Mouse (Mus musculus) heart, embryonic 15.5 days (tissue): Measurements from ENCODE around the gene Ubtd1. TPM values are rescaled to one million over a fixed set of nuclear protein-coding genes. Genes with fewer than 3 reads are reported as not detected.

Experiments
- ATAC-seq: fragments of 200-750 bp; cut with Nextera tagmentation; replicated peaks from 2 replicates; pipeline ENCODE4 v1.8.0; 2017; ENCODE audit warnings: low read depth, moderate TSS enrichment; ENCODE audit not compliant: insufficient number of reproducible peaks, insufficient read depth, low FRiP score
- H3K27ac ChIP-seq: fragments of 300-500 bp; sonication (generic); 2 replicates; pipeline ENCODE4 v1.5.1; 2015; ENCODE audit warnings: mild to moderate bottlenecking, inconsistent platforms
- H3K27me3 ChIP-seq: fragments of 300-500 bp; sonication (generic); 2 replicates; pipeline ENCODE4 v1.6.1; 2015; ENCODE audit warnings: inconsistent platforms
- H3K36me3 ChIP-seq: fragments of 300-500 bp; sonication (generic); 2 replicates; pipeline ENCODE4 v1.6.1; 2015; ENCODE audit warnings: mild to moderate bottlenecking, inconsistent platforms
- H3K4me1 ChIP-seq: fragments of 300-500 bp; sonication (generic); replicated peaks from 2 replicates; pipeline ENCODE4 v1.6.1; 2015; ENCODE audit warnings: inconsistent platforms
- H3K4me2 ChIP-seq: fragments of 300-500 bp; sonication (generic); 2 replicates; pipeline ENCODE4 v1.6.1; 2015; ENCODE audit warnings: inconsistent platforms, mild to moderate bottlenecking, moderate library complexity
- H3K4me3 ChIP-seq: fragments of 300-500 bp; sonication (generic); 2 replicates; pipeline ENCODE4 v1.5.1; 2015; ENCODE audit warnings: mild to moderate bottlenecking, inconsistent platforms
- H3K9ac ChIP-seq: fragments of 300-500 bp; sonication (generic); 2 replicates; pipeline ENCODE4 v1.6.1; 2015; ENCODE audit warnings: mild to moderate bottlenecking, inconsistent platforms
- H3K9me3 ChIP-seq: fragments of 300-500 bp; sonication (generic); replicated peaks from 2 replicates; pipeline ENCODE4 v1.6.1; 2016; ENCODE audit warnings: inconsistent platforms
- WGBS: fragments of 180-500 bp; shearing (Covaris S2); methylation state at CpG from one replicate; pipeline ENCODE4 v1.1.7; 2015; ENCODE audit warnings: mixed read lengths; 5-methylcytosine and 5-hydroxymethylcytosine counted together
- polyA plus RNA-seq: library from polyadenylated mRNA; unstranded; fragments of >200 nt; fragmentation: Nextera tagmentation; extraction: Ambion mirVana; gene quantifications from 2 replicates; pipeline ENCODE4 v1.2.1, GENCODE M21; 2015

Gene Ubtd1
- polyA plus RNA-seq: 14.6 and 18.0 TPM in 2 replicates

DNA sequence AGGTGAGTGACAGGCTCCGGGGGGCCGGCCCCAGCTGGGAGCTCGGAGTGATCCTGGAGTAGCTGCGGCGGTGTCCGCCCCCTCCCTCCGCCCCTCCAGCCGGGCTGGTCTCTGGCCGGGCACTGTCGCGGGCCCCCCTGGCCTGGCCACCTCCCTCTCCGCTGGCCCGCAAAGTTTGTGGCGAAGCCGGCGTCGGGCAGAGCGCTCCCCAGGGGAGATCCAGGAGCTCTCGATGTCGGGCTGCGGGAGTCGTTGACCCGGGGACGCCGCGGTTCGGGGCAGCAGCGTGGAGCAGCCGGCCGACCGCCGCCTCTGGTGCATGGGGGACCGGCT, at the start of gene Ubtd1:
Gene Ubtd1, plus strand, starts transcription at position 169 of the 333 bp plus-strand sequence.
- Histone ChIP-seq H3K4me1 (peaks cover 23% of the 10 kb centered on the region), H3K4me2 (peak within 1 kb of the TSS; percentile 89), H3K9me3 (no peaks in the 10 kb centered on the region), H3K36me3 (no peaks in the 10 kb centered on the region), H3K4me3 (peak within 1 kb of the TSS; percentile 67), H3K9ac (peak within 1 kb of the TSS; percentile 93), H3K27me3 (no peaks in the 10 kb centered on the region), H3K27ac (peak within 1 kb of the TSS; percentile 95)
- ATAC-seq: no peak; the same call in 1 of the 2 replicates
- 0% methylated on average over 32 of the region's 33 CpGs for WGBS

DNA sequence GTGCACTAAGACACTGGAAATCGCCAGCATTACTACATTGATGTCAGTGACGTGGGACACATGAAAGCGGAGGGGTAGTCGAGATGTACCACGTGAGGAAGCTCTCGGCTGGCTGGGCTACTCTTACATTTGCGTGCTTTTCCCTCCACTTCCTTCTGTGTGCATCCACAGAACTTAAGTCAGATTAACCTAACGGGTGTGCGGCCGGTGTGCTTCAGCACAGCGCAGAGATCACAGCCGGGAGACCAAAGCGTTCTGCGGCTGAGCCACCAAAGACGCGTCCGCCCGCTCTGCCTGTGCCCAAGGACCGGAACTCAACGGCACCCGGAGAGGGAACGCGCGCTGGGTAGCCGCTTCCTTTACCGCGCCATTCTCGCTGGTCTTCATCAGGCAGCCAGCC, 48.9 kb upstream of the Ubtd1 start:
- H3K4me3 ChIP-seq: peak overlapping the region; percentile 88
- peak overlapping the region; percentile 77 for H3K9ac ChIP-seq
- peak overlapping the region; percentile 88 for H3K4me2 ChIP-seq
- no peaks in the 10 kb centered on the region for H3K27me3 ChIP-seq
- peak overlapping the region; percentile 48 for H3K27ac ChIP-seq
- peaks cover 16% of the 10 kb centered on the region for H3K36me3 ChIP-seq
- WGBS: under 1% methylated on average over 28 of the region's 28 CpGs
- no peak for ATAC-seq
- no peaks in the 10 kb centered on the region for H3K9me3 ChIP-seq
- peaks cover 22% of the 10 kb centered on the region for H3K4me1 ChIP-seq

DNA sequence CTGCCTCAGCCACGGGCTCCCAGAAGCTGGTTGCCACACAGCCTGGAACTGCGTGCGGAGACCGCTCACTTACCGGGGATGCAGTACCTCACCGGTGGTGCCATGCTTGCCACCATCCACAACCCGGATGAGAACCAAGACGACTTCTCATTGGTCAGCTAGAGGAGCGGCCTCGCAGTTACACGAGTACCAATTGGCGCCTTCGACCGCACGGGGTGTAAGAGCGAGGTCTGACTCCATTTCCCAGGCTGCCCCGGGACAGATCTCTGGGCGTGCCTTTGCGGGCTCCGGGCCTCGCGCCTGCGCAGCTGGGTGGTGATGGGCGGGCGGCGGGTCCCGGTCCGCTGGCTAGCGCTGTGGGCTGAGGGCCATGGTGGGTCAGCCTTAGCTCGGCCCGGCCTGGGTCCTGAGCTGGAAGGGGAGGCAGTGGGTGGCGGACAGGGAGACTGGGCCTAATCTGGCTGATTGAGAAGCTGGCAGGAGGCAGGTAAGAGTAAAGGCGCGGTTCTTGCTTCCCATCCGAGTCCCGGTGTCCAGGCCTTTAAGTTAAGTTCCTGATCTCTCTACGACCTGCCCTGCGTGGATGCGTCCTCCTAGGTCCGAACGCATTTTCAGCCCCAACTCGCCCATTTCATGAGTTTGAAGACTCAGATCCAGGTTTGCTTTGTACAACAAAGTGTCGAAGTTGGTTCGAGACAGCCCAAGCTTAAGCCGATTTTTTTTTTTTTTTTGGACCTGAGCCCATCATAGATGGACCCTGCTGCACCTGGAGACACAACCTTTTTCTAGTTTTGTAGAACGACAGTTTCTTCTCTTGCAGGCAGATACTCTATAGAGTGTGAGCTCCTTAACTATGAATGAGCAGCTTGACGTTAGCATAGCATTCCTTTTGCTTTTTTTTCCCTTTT, 48.1 kb upstream of the Ubtd1 start, which contains the start of the genes Exosc1 and Zdhhc16:
Gene Exosc1, minus strand, starts transcription at position 245 of the 908 bp plus-strand sequence.
Gene Zdhhc16, plus strand, starts transcription at position 302 of the 908 bp plus-strand sequence.
- Histone ChIP-seq H3K27ac (peak within 1 kb of the TSS; percentile 48), H3K4me1 (peaks cover 22% of the 10 kb centered on the region), H3K4me3 (peak within 1 kb of the TSS; percentile 88), H3K9me3 (no peaks in the 10 kb centered on the region), H3K9ac (peak within 1 kb of the TSS; percentile 78), H3K4me2 (peak within 1 kb of the TSS; percentile 88), H3K36me3 (peaks cover 20% of the 10 kb centered on the region), H3K27me3 (no peaks in the 10 kb centered on the region)
- peak; percentile 100 for ATAC-seq
- under 1% methylated on average over 47 of the region's 47 CpGs for WGBS

DNA sequence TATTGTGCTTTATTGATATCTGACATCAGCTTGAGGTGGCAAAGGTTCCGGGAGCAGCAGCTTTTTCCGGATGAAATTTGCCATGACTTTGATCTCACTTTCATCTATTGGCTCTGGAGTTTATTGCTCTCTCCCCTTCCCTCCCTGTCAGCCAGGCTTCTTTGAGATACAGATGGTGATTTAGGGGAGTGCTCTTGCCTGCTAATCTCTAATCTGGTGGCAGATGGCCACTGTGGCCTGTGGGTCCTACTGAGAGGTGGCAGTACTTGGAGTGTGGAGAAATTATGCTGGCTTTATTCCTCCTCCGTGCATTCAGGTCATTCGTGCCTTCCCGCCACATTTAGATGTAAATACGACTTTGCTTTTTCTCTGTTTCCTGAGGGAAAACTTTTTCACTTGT, 47.4 kb upstream of the Ubtd1 start:
- Histone ChIP-seq H3K4me2 (peak overlapping the region; percentile 88), H3K4me3 (peak overlapping the region; percentile 88), H3K9me3 (no peaks in the 10 kb centered on the region), H3K4me1 (peaks cover 22% of the 10 kb centered on the region), H3K27me3 (no peaks in the 10 kb centered on the region), H3K27ac (no peak overlapping the region), H3K9ac (peak overlapping the region; percentile 78), H3K36me3 (peaks cover 19% of the 10 kb centered on the region)
- 26% methylated on average over 6 of the region's 6 CpGs for WGBS
- ATAC-seq: no peak

DNA sequence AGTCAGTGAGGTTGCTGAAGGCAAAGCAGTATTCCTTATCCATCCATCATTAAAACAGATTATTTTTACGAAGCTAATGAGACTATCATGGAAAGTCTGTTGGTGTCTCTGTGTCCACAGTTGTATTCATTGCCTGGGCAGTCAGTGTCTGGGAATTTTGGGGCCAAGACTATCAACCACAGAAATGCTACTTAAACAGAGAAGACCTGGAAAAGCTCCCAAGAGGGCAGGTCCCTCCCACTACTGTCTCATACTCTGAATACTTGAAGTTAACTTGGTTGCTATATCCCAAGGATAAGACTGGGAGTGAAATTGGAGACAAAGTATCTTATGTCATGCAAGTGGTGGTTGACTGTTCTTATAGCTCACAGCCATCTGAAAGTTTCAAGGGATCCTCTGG, 45.6 kb upstream of the Ubtd1 start:
- peaks cover 37% of the 10 kb centered on the region for H3K36me3 ChIP-seq
- ATAC-seq: no peak

DNA sequence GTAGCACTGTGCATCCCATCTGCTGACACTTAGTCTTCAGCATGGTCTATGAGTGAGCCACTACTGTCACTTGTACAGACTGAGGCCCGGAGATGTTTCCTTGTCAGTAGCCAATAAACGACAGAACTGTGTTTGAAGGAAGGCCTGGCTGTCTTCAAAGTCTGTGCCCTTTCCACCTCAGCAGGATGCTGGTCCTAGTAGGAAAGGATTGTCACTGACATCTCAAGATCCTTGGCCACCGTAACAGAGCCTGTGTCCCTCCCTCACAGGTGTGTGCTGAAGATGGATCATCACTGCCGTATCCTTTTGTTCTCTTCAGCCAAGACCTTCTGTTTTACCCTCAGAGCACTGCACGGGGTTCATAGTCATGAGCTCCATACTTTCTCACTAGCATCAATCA, 43.0 kb upstream of the Ubtd1 start:
- Histone ChIP-seq H3K4me2 (no peak overlapping the region), H3K4me1 (peaks cover 11% of the 10 kb centered on the region), H3K9ac (no peak overlapping the region), H3K36me3 (peaks cover 61% of the 10 kb centered on the region), H3K9me3 (no peaks in the 10 kb centered on the region), H3K27ac (no peak overlapping the region), H3K27me3 (no peaks in the 10 kb centered on the region), H3K4me3 (no peak overlapping the region)
- no peak for ATAC-seq
- WGBS: 88% methylated on average over 5 of the region's 5 CpGs

More for the DNA sequence above, 45.6 kb upstream of the Ubtd1 start:
- H3K27me3 ChIP-seq: no peaks in the 10 kb centered on the region
- H3K9ac ChIP-seq: no peak overlapping the region
- peaks cover 22% of the 10 kb centered on the region for H3K4me1 ChIP-seq
- H3K4me2 ChIP-seq: no peak overlapping the region
- no peak overlapping the region for H3K27ac ChIP-seq
- H3K4me3 ChIP-seq: no peak overlapping the region
- H3K9me3 ChIP-seq: no peaks in the 10 kb centered on the region
- WGBS: 85% methylated on average over 1 of the region's 1 CpGs

DNA sequence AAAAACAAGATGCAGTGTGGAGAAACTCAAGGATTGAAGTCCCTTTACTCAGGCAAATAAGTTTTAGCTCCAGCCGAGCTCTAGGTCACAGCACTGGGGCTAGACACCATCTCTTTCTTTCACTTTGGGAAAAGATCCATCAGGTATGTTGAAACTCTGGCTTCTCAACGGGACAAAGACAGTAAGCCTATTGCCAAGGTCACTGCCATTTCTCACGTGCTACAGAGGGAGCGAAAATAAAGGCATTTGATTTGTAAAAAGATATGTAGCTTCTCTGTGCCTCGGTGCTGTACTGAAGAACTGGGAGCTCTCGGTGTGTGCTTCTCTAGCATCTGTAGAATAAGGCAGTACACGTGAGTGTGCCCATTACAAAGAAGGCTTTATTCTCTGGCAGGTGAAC, 37.7 kb upstream of the Ubtd1 start:
- Histone ChIP-seq H3K36me3 (peaks cover 93% of the 10 kb centered on the region), H3K9me3 (no peaks in the 10 kb centered on the region), H3K27me3 (no peaks in the 10 kb centered on the region), H3K9ac (no peak overlapping the region), H3K4me2 (no peak overlapping the region), H3K27ac (no peak overlapping the region), H3K4me1 (no peaks in the 10 kb centered on the region), H3K4me3 (no peak overlapping the region)
- ATAC-seq: no peak
- 87% methylated on average over 7 of the region's 7 CpGs for WGBS

DNA sequence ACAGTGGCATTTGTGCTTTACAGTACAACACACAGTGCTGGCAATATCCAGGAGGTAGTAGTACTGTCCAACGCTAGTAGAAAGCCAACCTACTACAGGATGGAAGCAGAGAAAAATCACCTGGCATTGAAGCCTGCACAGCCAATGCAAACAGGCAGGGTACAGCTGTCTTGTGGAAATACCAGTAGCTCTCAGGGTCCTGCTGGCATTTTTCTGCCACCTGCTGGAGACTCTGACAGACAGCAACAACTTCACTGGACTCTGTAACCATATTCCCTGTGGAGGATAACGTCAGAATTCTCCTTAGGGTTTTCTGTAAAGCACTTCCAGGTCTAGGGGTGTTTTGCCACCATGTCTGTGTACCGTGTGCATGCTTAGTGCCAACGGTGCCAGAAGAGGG, 29.3 kb upstream of the Ubtd1 start:
- no peaks in the 10 kb centered on the region for H3K4me1 ChIP-seq
- H3K27me3 ChIP-seq: no peaks in the 10 kb centered on the region
- H3K36me3 ChIP-seq: peaks cover 95% of the 10 kb centered on the region
- H3K4me2 ChIP-seq: no peak overlapping the region
- WGBS: 72% methylated on average over 4 of the region's 4 CpGs
- H3K9ac ChIP-seq: no peak overlapping the region
- no peak for ATAC-seq
- no peak overlapping the region for H3K4me3 ChIP-seq
- no peak overlapping the region for H3K27ac ChIP-seq
- H3K9me3 ChIP-seq: no peaks in the 10 kb centered on the region

DNA sequence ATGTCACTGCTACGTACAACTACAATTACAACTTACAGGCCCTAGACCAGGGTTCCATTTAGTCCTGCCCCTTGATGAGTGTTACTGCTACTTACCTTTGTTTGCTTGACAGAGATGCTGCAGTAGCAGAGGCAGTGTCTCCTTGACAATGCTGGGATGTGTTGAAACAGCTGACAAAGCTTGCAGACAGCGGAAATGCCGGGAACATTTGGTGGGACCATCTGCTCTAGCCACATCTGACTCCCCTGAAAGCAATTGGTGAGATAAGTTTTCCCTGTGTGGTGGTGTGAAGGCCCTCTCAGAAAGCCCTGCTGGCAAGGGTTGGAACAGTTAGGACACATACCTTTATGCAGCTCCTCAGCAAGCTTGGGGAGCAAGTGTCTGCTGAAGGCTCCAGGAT, 28.0 kb upstream of the Ubtd1 start:
- no peaks in the 10 kb centered on the region for H3K4me1 ChIP-seq
- no peak overlapping the region for H3K27ac ChIP-seq
- H3K4me3 ChIP-seq: no peak overlapping the region
- ATAC-seq: no peak
- 84% methylated on average over 3 of the region's 3 CpGs for WGBS
- H3K4me2 ChIP-seq: no peak overlapping the region
- H3K36me3 ChIP-seq: peaks cover 90% of the 10 kb centered on the region
- H3K9me3 ChIP-seq: no peaks in the 10 kb centered on the region
- no peak overlapping the region for H3K9ac ChIP-seq
- H3K27me3 ChIP-seq: no peaks in the 10 kb centered on the region

DNA sequence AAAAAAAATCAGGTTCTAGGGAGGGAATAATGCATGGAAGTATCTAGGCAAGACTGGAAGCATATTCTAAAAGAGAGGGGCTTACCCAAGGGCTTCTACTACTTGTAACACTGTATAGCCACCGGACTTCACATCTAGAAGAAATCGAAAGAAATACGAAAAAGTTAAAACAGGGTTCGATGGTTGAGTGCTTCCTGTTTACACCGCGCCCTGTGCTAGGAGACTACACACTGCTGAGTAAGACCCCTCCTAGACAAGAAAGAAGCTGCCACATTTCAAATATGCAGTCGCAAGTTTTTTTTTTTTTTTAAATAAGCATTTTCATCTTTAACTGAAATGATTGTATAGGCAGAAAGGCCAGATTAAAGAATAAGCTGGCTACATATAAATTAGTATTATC, 11.9 kb upstream of the Ubtd1 start:
- peaks cover 38% of the 10 kb centered on the region for H3K36me3 ChIP-seq
- H3K9ac ChIP-seq: no peak overlapping the region
- no peak overlapping the region for H3K4me3 ChIP-seq
- no peak overlapping the region for H3K27ac ChIP-seq
- H3K27me3 ChIP-seq: no peaks in the 10 kb centered on the region
- H3K9me3 ChIP-seq: no peaks in the 10 kb centered on the region
- WGBS: 91% methylated on average over 7 of the region's 7 CpGs
- no peak for ATAC-seq
- no peak overlapping the region for H3K4me2 ChIP-seq
- no peaks in the 10 kb centered on the region for H3K4me1 ChIP-seq

DNA sequence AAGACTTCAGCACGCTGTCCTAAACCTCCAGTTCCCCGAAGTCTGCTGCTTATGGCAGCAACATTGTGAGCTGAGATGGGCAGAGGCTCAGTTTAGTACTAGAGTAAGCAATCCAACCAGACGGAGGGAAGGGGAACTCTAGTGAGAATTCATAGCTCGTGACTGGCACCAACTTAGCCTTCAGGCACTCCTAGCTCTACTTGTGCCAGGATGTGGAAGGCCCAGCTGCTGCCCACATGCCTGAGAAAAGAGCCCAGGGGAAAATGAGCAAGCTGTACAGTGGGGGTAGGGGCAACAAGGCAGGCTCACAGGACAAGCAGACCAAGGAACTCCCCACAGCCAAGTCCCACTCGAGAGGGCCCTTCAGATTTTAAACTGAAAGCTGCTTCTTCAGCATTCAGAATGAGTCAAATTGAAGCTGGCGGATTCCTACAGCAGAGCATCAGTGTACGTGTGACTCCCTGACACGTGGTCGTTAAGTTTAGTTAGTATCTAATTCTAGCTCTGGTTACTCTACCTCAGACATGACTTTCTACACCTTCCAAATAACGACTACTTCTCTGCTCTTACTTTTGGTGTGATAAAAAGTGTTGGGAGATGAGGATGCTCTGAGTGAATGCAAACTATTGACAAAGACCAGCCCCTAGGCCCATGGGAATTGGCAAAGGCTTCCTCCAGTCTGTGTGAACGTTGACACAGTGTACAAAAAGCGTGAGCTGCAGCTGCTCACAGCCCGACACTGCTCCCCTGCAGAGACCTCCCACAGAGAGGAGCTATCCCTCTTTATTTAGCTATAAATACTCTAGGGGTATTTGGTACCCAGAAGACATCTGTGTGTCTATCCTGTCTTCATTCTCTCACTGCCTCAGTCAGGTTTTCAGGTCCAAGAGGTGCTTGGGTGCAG, 7.4 kb upstream of the Ubtd1 start:
- H3K36me3 ChIP-seq: peaks cover under 1% of the 10 kb centered on the region; the same call in 1 of the 2 replicates
- WGBS: 66% methylated on average over 13 of the region's 13 CpGs
- no peaks in the 10 kb centered on the region for H3K4me1 ChIP-seq
- H3K4me3 ChIP-seq: no peak overlapping the region
- no peak for ATAC-seq
- H3K4me2 ChIP-seq: no peak overlapping the region
- no peak overlapping the region for H3K27ac ChIP-seq
- H3K9me3 ChIP-seq: no peaks in the 10 kb centered on the region
- H3K9ac ChIP-seq: no peak overlapping the region
- H3K27me3 ChIP-seq: no peaks in the 10 kb centered on the region
